Mouse (Mus musculus) kidney, embryonic 14.5 days (tissue): ENCODE measurements around the gene Smg5. TPM values are rescaled to one million over a fixed set of nuclear protein-coding genes. Genes with fewer than 3 reads are reported as not detected.
"Not testable (repeated sequence)": the region's sequence is repeated elsewhere in the genome, so short reads cannot be mapped to it uniquely, and the experiment has no call there.

ENCODE experiments used
- ATAC-seq: fragments of 200-750 bp; cut with Nextera tagmentation; 2 replicates; pipeline ENCODE4 v1.8.0; 2017; ENCODE audit warnings: moderate number of reproducible peaks, mild to moderate bottlenecking, moderate TSS enrichment, moderate library complexity; ENCODE audit not compliant: low FRiP score, low TSS enrichment
- H3K27ac ChIP-seq: fragments of 300-500 bp; sonication (generic); 2 replicates; pipeline ENCODE4 v1.5.1; 2014; ENCODE audit warnings: low read depth, mild to moderate bottlenecking, low read length, moderate library complexity, mixed read lengths
- H3K27me3 ChIP-seq: fragments of 300-500 bp; sonication (generic); 2 replicates; pipeline ENCODE4 v1.6.1; 2014; ENCODE audit warnings: mild to moderate bottlenecking, low read length; ENCODE audit not compliant: control insufficient read depth, insufficient read depth
- H3K36me3 ChIP-seq: fragments of 300-500 bp; sonication (generic); 2 replicates; pipeline ENCODE4 v1.6.1; 2014; ENCODE audit warnings: low read length, mixed read lengths; ENCODE audit not compliant: control insufficient read depth, insufficient read depth
- H3K4me1 ChIP-seq: fragments of 300-500 bp; sonication (generic); 2 replicates; pipeline ENCODE4 v1.6.1; 2014; ENCODE audit warnings: low read length, mixed read lengths; ENCODE audit not compliant: control insufficient read depth, insufficient read depth
- H3K4me2 ChIP-seq: fragments of 300-500 bp; sonication (generic); replicated peaks from 2 replicates; pipeline ENCODE4 v1.6.1; 2014; ENCODE audit warnings: low read depth, mild to moderate bottlenecking, low read length
- H3K4me3 ChIP-seq: fragments of 300-500 bp; sonication (generic); 2 replicates; pipeline ENCODE4 v1.5.1; 2014; ENCODE audit warnings: mild to moderate bottlenecking, low read length
- H3K9ac ChIP-seq: fragments of 300-500 bp; sonication (generic); 2 replicates; pipeline ENCODE4 v1.6.1; 2014; ENCODE audit warnings: low read depth, mild to moderate bottlenecking, low read length, moderate library complexity
- H3K9me3 ChIP-seq: fragments of 300-500 bp; sonication (generic); 2 replicates; pipeline ENCODE4 v1.6.1; 2016; ENCODE audit warnings: low read length; ENCODE audit not compliant: control insufficient read depth
- whole genome bisulfite sequencing: fragments of 180-500 bp; shearing (Covaris S2); extraction: QIAGEN DNeasy Blood & Tissue Kit; methylation state at CpG from one replicate; pipeline ENCODE4 v1.1.7; 2014; 5-methylcytosine and 5-hydroxymethylcytosine counted together
- polyA plus RNA-seq: library from polyadenylated mRNA; unstranded; fragments of >200 nt; fragmentation: Nextera tagmentation; extraction: Ambion mirVana; gene quantifications from 2 replicates; pipeline ENCODE4 v1.2.1, GENCODE M21; 2014

The Smg5 gene
- polyA plus RNA-seq, 1 experiment from 2014 or later: 47.4 TPM

DNA sequence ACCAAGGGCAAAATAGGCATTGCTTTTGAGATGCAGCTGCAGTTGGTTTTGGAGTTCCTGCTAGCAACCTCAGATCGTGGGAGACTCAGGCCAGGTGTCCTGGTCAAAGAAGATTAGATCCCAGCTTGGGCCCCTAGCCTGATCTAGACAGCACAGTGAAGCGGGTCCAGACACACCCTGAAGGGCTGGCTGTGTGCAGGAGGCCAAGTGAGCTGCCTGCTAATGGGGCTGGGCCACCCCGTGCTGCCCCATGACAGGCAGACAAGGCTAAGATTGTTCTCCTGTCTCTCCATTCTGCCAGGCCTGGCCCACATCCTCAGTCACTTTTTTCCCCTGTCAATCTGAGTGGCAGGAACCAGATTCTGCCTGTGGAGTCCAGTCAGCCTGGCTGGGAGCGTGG is 27.6 kb downstream of the Smg5 start:
- H3K4me2 ChIP-seq: no peak overlapping the region
- H3K9me3 ChIP-seq: no peaks in the 10 kb centered on the region
- H3K27me3 ChIP-seq: peaks cover 13% of the 10 kb centered on the region
- no peak overlapping the region for H3K4me3 ChIP-seq
- H3K36me3 ChIP-seq: peaks cover 38% of the 10 kb centered on the region
- no peak for ATAC-seq
- no peak overlapping the region for H3K27ac ChIP-seq
- peaks cover 4% of the 10 kb centered on the region; the same call in 1 of the 2 replicates for H3K4me1 ChIP-seq
- 58% methylated on average over 4 of the region's 4 CpGs for WGBS
- H3K9ac ChIP-seq: no peak overlapping the region

DNA sequence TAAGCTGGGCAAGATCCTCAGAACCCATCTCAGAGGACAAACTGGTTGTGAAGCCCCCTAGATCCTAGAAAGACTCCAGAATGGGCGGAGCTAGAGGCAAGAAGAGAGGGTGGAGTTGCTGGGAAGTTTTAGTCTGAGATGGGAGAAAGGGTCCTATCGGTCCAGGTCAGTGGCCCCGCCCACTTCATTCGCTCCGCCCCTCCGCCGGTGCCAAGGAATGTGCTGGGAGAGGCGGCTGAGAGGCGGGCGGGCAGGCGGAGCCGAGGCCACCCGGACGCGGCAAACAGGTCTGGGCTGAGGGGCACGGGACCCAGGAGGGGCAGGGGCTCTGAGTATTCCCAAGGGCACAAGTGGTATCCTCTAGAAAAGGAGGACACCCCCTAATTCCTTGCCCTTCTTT is 28.3 kb downstream of the Smg5 start, which contains the start of gene Paqr6:
Gene Paqr6 (plus strand): TSS at position 248 of the 400 bp plus-strand sequence.
- peaks cover 4% of the 10 kb centered on the region; the same call in 1 of the 2 replicates for H3K4me1 ChIP-seq
- H3K9ac ChIP-seq: peak within 1 kb of the TSS; percentile 28; the same call in 1 of the 2 replicates
- no peak within 1 kb of the TSS for H3K27ac ChIP-seq
- peaks cover 13% of the 10 kb centered on the region for H3K27me3 ChIP-seq
- 1% methylated on average over 16 of the region's 16 CpGs for WGBS
- H3K4me2 ChIP-seq: peak within 1 kb of the TSS; percentile 9
- peak within 1 kb of the TSS; percentile 0; the same call in 1 of the 2 replicates for H3K4me3 ChIP-seq
- H3K36me3 ChIP-seq: peaks cover 31% of the 10 kb centered on the region
- peak; percentile 36; the same call in 1 of the 2 replicates for ATAC-seq
- no peaks in the 10 kb centered on the region for H3K9me3 ChIP-seq

DNA sequence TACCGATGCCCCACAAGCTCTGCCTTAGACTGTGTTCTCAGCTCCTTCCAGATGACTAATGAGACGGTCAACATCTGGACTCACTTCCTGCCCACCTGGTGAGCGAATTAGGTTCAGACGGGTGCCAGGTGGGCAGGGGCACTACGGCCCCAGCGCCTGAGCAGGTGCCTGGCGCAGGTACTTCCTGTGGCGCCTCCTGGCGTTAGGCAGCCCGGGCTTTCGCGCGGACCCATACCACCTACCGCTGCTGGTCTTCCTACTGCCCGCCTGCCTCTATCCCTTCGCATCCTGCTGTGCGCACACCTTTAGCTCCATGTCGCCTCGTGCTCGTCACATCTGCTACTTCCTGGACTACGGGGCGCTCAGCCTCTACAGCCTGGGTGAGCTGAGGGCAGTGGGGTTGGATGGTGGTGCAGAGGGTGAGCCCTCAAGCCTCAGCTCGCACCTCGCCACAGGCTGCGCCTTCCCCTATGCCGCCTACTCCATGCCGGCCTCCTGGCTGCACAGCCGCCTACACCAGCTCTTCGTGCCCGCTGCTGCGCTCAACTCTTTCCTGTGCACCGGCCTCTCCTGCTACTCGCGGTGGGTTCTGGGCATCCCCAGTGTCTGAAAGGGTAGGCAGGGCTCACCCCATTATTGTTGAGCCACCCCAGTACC is 29.8 kb downstream of the Smg5 start:
- 0 out of 2 replicates have a peak overlapping the region, but pooled peaks have one; percentile 3 for H3K4me2 ChIP-seq

DNA sequence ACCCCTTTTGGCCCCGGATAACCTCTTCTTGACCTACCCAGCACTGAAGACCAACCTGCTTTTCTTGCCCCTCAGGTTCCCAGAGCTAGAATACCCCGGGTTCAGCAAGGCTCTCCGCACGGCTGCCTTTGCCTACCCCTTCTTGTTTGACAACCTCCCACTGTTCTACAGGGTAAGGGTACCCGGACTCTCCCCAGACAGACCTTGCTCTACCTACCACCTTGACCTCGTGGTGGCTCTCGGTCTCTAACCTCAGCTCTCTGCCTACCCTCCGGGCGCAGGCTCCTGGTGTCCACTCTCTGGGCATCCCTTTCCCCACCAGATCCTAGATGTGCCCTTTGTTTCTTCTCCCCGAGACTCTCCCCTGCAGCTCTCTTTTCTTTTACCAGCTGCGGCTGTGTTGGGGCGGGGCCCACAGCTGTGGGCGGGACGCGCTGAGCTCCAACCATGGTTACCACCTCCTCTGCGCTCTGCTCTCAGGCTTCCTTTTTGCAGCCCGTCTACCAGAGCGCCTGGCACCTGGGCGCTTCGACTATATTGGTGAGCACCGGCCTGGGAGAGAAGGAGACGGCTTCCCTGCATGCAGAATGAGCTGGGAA is 30.9 kb downstream of the Smg5 start:
- H3K9me3 ChIP-seq, H3K4me1 ChIP-seq, H3K27ac ChIP-seq, H3K36me3 ChIP-seq, H3K4me3 ChIP-seq, H3K9ac ChIP-seq: not testable (repeated sequence)
- WGBS: 6% methylated on average over 21 of the region's 22 CpGs
- ATAC-seq: peak; percentile 62; the same call in 1 of the 2 replicates
- peak overlapping the region; percentile 25; the same call in 1 of the 2 replicates for H3K4me2 ChIP-seq
- H3K27me3 ChIP-seq: peaks cover 13% of the 10 kb centered on the region

More for the DNA sequence above, 29.8 kb downstream of the Smg5 start:
- no peak for ATAC-seq
- 48% methylated on average over 34 of the region's 34 CpGs for WGBS
- Histone ChIP-seq H3K4me1 (peaks cover 4% of the 10 kb centered on the region; the same call in 1 of the 2 replicates), H3K27ac (no peak overlapping the region), H3K9ac (no peak overlapping the region), H3K4me3 (peak overlapping the region; percentile 2; the same call in 1 of the 2 replicates), H3K9me3 (peaks cover 7% of the 10 kb centered on the region; the same call in 1 of the 2 replicates), H3K27me3 (peaks cover 13% of the 10 kb centered on the region), H3K36me3 (peaks cover 16% of the 10 kb centered on the region)

DNA sequence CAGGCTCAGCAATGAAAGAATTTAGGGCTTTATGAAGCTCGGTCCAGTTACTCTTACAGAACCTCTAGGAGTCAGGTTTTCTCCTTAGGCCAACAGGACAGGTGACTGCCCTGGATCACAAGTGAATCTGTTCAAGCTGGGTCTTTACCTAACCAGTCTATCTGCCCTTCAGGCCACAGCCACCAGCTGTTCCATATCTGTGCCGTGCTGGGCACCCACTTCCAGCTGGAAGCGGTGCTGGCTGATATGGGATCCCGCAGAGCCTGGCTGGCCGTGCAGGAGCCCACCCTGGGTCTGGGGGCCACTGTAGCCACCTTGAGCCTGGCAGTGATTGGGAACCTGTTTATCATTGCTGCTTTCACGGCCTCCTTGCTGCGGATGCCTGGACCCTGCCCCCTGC is 31.5 kb downstream of the Smg5 start:
- WGBS: 49% methylated on average over 3 of the region's 7 CpGs
- H3K4me3 ChIP-seq, ATAC-seq, H3K36me3 ChIP-seq, H3K9me3 ChIP-seq, H3K4me1 ChIP-seq, H3K9ac ChIP-seq, H3K4me2 ChIP-seq, H3K27ac ChIP-seq: not testable (repeated sequence)
- peaks cover 13% of the 10 kb centered on the region for H3K27me3 ChIP-seq

DNA sequence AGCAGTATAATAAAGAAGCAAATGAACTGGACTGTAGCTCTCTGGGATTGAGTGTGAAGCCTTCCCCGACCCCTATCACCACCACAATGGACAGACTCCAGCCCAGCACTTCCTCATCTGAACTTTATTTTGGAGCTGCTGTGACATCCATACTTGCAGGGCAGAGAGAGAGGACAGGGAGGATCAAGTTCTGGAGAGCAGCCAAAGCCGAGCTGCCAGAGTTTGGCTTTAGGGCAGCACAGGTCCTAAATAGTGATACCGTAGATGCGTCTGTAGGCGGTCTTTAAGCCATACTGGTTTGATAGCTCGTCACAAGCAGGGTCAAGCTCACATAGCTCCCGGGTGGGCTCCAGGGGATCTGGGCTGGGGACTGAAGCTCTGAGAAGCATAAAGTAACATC is 32.5 kb downstream of the Smg5 start:
- H3K4me3 ChIP-seq, H3K4me1 ChIP-seq, H3K9me3 ChIP-seq, H3K36me3 ChIP-seq, H3K9ac ChIP-seq, ATAC-seq, H3K27ac ChIP-seq, H3K4me2 ChIP-seq: not testable (repeated sequence)
- H3K27me3 ChIP-seq: peaks cover 13% of the 10 kb centered on the region
- 82% methylated on average over 7 of the region's 7 CpGs for WGBS

- H3K9me3 ChIP-seq, H3K27ac ChIP-seq, H3K36me3 ChIP-seq, ATAC-seq, H3K4me2 ChIP-seq, H3K4me1 ChIP-seq, H3K27me3 ChIP-seq, H3K4me3 ChIP-seq, H3K9ac ChIP-seq: not testable (repeated sequence)
- WGBS: 91% methylated on average over 9 of the region's 9 CpGs
Measured at GRCm38 (mm10) chr3:88372643-88373042, 36.6 kb downstream of the Smg5 start, which contains the start of gene Bglap3. Gene Bglap3, minus strand, starts transcription at chr3:88372743.

GRCm38 (mm10) chr3:88375750-88376626 is 39.9 kb downstream of the Smg5 start:
- not testable (repeated sequence) for H3K9me3 ChIP-seq, H3K36me3 ChIP-seq, H3K27me3 ChIP-seq, H3K4me1 ChIP-seq
- WGBS: 9% methylated on average over 17 of the region's 19 CpGs
- peak; percentile 90 for ATAC-seq
- peak overlapping the region; percentile 18; the same call in 1 of the 2 replicates for H3K9ac ChIP-seq
- H3K27ac ChIP-seq: peak overlapping the region; percentile 55; the same call in 1 of the 2 replicates
- peak overlapping the region; percentile 9; the same call in 1 of the 2 replicates for H3K4me3 ChIP-seq
- H3K4me2 ChIP-seq: peak overlapping the region; percentile 35; the same call in 1 of the 2 replicates
